Mouse (Mus musculus): ENCODE data around the gene Rai1.

The Rai1 gene

DNA sequence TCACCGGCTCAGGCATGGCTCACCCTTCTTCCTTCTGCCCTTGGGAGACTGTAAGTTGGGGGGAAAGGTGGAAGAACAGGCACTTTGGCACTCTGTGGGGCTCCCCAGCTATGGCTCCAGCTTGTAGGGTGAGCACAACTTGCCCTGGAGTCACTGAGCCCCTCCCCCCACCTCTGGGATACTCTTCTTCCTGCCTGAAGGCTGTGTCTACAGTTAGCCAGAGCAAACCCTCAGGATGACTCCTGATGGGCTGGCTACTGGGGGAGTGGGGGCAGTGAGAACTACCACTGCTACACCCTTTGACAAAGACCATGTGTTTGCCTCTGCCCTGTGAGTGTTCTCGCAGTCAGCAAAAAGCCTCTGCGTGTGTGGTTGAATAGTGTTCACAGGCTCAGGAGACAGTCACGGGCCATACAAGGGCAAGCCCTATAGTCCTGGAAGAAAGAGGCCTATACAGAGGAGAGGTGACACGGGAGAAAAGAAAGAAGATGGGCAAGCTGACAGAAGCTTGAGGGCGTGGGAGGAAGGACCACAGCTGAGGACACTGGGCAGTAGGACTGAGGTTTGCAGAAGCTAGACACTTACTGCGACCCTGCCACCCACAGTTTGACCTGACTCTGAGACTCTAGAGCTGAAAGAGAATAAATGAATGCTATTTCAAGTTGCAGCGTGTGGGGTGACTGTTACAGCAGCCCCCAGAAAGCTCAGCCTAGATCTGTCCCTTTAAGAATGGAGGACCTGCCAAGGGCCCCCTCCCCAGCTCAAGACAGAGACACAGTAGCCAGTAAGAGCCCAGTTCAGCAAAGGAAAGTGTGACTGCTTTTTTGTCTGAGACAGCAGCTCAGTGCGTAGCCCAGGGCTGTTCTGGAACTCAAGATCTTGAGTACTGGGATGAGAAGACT lies 9.7 kb upstream of the Rai1 start:
- no peak for DNase-seq (ENCODE audit: low read depth)

DNA sequence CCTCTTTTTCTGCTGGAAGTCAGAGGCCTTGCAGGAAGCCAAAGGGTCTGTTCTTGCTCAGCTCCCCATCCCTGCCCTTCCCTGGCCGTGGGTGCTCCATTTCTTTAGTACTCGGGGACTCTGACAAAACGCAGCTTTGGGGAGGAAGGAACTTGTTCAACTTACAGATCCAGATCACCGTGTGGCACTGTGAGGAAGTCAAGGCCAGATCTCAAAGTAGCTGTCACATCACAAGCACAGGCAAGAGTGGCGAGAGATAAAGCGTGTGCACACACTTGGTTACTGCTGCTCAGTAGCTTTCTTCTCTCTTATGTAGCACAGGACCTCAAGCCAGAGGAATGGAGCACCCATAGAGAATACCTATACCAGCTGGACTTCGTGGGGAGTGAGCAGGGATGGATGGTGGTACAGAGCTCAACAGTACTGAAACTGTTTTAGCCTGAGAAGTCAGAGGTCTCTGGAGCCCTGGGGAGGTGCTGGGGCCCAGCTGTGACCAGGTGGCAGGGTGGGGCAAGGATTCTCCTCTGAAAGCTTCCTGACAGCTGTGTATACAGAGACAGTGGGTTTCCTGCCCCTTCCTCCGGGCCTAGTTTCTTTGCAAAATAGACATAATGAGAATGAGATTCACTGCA lies 5.1 kb upstream of the Rai1 start:
- no peak for DNase-seq (ENCODE audit: low read depth)

DNA sequence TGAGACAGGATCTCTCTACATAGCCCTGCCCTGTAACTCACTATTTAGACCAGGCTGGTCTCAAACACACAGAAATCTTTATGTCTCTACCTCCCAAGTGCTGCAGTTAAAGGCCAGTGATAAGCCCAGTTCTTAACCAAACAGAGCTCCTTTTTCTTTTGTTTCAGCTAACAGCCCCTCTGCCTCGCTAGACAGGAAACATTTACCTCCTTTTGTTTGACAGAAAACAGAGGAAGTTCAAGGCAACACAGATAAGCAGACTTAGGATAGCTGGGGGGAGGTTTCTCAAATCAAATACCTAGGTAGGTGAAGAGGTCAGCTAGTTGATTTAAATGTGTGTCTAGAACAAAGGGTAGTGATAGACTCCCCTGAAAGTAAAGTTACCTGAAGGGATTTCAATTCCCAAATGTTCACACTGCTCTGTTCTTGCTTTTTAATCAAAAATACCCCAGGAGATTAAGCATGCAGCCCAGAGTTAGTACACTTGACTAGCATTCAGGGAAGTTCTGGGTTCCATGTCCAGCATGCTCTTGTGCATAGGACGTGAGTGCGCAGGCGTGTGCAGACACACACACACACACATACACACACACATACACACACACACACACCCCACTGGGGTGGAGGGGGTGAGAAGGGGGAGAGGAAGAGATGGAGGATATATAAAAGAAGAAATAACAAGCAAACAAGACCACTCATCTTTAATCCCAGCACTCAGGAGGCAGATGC lies 3.8 kb upstream of the Rai1 start:
- DNase-seq (ENCODE audit: low read depth), result no peak

DNA sequence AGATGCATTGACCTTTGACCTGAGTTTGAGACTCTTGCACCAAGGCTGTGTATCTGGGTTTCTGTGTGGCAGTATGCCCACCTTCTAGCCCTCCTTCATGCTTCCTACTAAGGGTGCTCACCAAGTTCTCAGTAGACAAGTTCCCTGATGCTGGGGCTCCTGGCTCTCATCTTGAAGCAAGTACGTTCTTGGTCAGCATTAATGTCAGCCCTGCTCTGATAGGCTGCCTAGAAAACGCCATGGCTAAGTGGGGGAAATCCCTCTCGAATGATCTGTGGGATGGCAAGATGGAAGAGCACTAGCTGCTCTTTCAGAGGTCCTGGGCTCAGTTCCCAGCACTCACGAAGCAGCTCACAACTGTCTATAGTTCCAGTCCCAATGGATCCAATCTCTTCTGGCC lies 2.8 kb upstream of the Rai1 start:
- no peak for DNase-seq (ENCODE audit: low read depth)

DNA sequence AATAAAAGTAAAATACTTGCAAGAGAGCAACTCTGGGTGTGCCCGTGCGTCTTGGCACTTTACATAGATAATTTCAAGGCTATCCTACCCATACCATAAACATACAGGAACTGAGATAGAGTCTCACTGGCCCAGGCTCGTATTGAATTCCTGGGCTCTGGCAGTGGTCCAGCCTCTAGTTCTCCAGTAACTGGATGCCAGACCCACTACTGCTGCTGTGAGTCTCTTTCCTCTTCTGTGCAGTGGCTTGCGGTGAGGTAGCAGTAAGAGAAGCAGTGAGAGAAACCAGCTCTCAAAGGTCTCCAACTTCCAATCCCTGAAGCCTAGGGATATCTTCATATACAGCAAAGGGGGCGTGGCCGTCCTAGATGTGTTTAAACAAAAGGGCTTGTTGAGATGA lies 2.1 kb upstream of the Rai1 start:
- DNase-seq (ENCODE audit: low read depth), result peak; percentile 70

DNA sequence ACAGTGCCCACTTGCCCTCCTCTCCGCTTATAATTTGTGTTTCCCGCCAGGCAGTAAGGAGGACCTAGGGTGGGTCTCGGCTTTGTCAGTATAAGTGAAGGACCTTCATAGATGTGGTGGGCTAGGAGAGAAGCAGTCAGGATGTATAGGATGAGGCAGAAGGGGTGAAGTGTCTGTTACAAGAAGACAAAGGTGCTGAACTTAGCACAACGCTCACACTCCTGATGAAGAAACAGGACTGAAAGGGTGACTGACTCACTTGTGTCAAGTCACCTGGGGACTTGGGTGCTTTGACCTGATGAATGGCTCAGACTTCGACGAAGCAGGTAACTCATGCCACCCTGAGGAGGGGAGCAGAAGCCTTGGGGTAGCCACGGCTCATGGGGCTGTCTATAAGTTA lies 1.2 kb upstream of the Rai1 start:
- DNase-seq (ENCODE audit: low read depth), result no peak

DNA sequence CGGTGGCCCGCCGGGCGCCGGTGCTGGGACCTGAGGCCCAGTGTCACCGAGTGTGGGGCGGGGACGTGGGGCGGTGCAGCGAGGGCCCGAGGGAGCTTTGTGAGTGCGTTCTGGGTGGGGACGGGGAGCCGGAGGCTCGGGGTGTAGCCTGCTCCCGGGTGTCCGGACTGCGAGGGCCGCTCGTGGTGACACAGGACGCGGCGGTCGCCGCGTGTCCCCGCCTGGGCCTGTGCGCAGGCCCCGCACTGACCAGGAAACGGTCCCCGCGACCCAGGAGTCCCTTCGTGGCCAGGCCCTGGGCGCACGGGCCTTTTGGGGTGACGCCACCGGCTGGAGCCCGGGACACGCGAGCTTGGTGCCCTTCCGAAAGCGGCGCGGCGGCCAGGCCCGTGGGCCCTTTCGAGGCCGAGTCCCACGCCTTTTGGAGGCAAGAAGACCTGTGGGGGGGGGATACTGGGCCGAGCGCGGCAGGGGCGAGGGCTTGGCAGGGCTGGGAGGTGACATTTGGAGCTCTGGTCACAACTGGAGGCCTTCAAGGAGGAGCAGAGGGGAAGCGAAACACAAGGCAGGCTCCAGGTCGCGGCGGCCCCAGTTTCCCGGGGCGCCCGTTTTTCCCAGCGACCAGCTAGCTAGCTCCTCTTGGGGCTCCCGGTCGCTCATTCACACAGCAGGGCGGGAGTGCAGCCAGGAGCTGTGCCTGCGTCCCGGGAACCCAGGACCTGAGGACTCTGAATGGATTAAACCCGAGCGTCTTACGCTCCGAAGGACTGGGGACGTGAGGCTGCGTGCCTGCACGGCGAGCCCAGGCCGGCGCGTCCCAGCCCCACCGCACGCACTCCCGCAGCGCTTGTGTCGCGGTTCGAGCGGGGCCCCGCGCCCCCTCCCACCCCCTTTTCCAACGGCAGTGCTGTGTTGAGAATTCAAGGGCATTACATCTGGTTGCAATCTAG lies 1.1 kb downstream of the Rai1 start:
- peak; percentile 58 for DNase-seq (ENCODE audit: low read depth)

DNA sequence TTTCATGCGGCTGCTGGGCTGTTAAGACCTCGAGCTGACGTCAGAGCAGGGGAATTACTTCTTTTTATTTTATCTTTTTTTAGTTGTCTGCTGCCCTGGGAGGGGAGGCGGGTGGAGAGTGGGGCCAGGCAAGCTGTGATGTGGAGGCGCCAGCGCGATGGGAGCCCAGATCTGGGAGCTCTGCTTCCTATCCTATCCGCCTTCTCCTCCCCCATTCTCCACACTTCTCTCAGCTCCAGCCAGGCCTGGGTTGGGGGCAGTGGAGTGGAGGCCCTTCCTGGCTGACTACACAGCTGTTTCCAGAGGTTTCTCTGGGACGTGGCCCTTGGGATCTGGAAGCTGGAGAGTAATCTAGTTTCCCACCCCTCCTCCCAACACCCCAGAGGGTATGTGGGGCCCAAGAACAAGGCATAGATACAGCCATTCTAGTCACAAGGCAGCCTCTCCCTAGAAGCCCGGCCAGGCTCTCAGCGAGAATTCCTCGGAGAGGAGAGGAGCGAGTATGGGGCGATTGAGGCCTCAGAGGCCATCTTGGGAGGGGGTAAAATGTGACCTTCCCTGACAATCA lies 1.8 kb downstream of the Rai1 start:
- peak; percentile 88 for DNase-seq (ENCODE audit: low read depth)

DNA sequence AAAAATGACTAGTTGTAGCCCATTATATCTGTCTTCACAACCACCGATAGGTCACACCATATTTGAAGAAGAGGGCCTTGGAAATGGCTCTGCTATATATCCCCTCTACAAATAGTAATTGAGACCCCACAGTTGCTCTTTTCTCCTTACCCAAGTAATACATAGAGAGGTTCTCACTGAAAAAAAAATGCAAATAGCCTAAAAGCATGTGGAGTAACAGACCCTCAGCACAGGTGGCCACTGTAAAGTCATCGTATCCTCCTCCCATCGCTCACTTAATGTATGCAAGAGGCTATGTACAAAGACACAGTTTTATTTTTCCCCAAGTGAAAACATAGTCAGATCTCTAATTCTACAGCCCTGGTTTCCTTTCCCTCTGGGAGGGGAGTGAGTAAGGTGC lies 2.6 kb downstream of the Rai1 start:
- no peak for DNase-seq (ENCODE audit: low read depth)

DNA sequence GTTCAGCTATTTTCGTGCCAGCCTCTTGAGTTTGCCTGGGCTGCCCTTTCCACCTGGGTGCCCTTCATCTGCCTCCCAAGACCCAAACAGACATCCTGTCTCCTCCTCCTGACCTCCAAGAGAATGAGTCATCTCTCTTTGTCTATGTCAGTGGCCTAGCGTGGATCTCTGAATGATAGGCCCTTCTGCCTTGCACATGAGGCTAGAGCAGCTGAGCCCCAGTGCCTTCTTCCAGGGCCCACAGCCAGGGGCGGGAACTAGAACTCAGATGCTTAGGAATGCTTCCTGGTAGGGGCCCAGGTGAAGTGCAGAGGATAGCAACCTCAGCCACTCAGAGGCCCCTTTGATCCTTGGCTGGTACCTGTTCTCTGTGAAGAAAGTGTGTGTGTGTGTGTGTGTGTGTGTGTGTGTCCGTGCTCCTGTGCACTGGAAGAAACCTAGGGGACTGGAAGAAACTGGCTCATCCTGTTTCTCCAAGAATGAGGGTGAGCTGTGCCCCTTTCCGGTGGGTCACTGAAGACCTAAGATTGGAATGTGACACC lies 3.9 kb downstream of the Rai1 start:
- DNase-seq (ENCODE audit: low read depth), result no peak

DNA sequence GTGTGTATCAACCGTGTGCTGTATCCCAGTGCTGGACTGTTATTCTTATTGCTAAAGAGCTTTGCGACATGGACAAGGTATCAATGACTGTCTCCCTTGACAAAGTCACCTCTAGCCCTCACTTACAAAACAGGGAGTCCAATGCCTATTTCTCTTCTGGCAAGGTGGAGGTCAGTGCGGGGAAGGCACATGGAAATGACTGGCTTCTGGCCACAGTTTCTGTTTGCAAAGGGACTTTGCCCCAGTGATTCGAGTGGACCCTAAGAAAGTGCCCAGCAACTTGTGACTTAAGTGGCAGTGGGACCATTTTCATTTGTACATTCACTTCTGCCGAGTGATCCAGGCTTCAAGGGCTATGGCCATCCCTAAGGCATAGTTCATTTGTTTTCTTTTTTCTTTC lies 5.6 kb downstream of the Rai1 start:
- no peak for DNase-seq (ENCODE audit: low read depth)

DNA sequence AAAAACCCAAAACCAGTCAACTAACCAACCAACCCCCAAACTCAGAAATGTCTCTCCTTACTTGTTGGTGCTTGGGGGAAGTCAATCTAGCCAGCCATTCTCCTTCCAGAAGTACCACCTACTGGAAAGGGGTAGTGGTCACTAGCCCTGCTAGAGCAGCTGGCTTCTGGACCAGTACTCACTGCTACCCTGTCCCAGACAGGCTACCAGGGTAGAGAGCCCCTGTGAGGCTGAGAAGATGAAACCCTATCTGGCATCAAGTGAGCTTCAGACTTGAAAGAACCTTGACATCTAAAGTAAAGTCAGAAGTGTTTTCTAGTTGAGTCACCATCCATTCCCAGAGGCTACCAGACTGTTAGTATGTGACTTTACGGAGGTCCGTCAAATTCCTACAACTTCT lies 6.8 kb downstream of the Rai1 start:
- no peak for DNase-seq (ENCODE audit: low read depth)

DNA sequence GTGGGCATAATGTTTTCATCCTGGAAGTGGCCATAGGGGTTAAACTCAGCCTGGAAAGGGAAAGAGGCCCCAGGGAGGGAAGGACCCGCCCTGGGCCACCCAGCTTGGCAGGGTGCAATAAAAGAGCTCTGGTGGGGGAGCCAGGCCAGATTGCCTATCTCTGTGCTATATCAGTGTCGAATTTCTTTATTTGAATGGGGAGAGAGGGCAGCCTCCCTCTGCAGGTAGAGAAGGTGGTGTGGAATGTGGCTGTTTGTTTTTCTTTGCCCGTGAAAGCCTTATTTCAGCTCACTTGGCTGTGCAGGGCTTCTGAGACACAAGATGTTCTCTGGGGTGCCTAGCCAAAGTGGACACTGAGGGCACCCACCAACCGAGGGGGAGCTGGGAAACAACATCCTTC lies 8.8 kb downstream of the Rai1 start:
- no peak for DNase-seq (ENCODE audit: low read depth)

DNA sequence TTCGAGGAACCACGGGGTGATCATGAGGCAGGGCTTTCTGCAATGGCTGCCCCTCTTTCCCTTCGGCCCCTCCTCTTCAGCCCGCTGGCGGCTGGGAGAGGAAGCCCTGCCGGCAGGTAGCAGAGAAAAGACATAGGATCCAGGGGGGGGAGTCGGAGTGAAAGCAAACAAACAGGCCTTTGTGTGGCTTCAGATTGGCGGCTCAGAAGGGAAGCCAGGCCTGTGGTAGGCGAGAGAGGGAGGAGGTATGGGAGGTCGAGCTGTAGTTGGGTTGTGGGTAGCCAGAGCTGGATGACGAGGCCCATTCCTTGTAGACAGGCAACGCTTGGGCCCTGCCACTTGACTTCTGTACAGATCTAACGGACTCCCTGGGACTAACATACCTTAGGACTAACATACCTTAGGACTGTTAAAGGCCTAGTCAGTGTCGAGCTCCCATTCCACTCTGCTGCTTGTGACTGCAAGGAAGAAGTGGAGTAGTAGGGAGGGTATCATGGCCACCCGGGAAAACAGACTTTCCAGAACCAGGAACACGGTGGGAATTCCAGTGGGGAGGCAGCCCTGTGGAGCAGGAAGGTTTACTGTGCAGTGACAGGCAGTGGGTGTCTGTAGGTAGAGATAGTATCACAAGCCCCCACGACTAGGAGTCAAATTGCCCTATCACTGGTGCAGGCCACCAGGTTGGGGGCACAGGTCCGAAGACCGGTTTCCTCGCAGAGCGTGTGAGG lies 9.6 kb downstream of the Rai1 start:
- peak; percentile 72 for DNase-seq (ENCODE audit: low read depth)

DNA sequence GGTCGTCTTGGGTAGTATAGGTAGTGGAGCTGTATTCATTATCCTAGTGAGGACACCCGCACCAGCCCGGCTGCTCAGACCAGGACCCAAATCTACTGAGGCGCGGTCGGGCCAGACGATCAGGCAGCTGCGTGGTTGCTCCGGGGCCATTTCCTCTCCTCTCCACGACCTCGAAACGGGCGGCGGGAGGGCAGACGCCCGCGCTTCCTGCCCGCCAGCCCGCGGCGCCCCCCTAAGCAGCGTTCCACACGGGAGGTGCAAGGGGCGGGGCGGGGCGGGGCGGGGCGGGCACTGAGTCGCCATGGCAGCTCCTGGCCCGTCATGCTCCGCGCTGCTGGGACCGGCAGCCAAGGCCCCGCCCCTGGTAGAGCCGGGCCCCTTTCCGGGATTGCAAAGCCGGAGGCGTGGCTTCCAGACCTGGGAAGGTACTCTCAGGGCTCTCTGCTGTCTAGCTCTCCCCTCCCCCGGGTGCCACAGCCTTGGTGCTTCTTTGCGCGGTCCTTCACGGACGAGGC lies 10.3 kb downstream of the Rai1 start:
- DNase-seq (ENCODE audit: low read depth), result peak; percentile 96

DNA sequence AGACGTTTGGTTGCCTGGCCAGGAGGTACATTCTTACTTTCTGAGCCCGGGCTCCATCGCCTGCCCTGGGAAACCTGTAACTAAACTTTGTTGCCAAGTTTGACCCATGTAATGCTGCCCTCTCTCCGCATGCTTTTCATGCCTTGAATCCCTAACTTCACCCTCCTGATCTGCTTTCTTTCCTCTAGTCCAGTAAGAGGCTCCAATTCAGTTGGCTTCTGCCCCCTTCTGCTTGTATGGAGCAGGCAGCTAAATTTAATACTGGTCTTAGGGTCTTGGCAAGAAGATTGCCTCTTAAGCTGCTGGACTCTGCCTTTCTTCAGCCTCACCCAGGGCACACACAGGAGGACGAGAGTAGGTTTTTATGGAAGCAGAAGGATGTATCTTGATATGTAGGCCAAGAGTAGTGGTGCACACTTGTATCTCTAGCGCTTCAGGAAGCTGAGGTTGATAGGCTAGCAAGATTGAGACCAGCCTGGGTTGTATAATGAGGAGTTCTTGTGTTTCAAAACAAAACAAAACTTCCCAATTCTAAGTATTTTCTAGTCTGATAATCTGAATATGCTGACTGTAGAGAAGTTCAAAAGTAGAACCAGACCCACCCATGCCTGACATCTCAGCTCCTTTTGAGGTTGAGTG lies 10.9 kb downstream of the Rai1 start:
- peak; percentile 66 for DNase-seq (ENCODE audit: low read depth)

DNA sequence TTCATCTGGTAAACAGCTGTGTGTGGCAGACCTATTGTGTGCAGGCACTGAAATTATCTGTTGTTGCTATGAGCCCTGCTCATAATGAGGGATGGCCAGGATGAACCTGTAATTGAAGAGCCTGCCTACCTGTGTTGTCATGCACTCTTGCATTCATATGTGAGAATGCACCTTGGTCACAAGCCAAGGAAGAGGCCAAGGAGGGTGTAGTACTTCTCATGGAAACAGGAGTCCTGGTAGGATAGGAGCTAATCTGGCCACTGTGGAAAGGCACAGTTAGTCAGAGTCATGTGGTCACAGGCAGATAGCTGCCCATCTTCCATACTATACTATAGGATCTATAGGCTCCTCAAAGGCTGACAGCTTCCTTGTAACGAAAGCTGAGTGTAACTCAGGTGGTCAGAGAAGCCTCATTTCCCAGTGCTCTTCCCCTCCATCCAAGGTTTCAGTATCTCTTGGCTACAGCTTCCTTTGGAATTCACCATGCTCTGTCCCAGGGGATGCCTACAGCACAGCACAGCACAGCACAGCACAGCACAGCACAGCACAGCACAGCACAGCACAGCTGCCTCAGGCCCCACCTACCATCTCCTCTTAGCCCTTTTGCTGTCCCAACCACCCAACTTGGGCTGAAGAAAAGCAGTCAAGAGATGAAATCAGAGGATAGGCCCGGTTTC lies 15.9 kb downstream of the Rai1 start:
- peak; percentile 41 for DNase-seq (ENCODE audit: low read depth)

DNA sequence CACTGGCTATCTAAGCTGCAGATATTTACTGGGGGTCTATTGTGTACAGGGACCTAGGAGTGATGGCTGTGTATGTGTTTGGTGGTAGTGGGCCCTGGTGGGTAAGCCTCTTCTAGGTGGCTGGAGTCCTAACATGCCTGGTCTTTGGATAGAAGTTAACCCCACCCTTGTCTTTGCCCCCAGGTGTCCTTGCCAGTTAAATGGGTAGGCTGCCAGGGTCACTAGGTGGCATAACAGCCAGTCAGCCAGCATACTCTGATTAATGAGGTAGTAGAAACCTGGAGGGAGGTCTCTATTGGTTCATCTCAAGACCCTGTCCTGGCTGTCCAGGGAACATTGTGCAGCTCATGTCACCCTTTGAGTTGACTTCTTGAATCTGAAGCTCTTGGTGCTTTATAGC lies 17.8 kb downstream of the Rai1 start:
- no peak for DNase-seq (ENCODE audit: low read depth)

DNA sequence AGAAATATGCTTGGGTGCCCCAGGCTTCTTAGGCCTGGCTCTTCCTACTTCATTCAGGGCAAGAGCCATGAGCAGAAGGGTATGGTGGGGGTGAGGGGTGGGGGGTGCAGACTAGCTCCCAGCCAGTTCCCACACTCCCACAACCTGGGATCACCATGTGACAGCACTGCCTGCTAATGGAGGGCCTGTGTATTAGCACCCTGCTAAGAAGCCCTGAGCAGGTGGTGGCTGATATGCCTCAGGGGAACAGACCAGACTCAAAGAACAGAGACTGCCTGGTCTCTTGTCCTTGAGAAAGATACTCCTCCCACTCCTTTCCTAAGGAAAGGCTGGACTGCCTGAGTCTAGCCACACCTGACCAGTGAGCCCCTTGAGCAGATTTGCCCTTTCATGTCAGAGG lies 22.2 kb downstream of the Rai1 start:
- DNase-seq (ENCODE audit: low read depth), result no peak

Data from NIH3T3 (cell line).